9 mouse cellular contexts compared by ENCODE assay signal in the genomic region with DNA sequence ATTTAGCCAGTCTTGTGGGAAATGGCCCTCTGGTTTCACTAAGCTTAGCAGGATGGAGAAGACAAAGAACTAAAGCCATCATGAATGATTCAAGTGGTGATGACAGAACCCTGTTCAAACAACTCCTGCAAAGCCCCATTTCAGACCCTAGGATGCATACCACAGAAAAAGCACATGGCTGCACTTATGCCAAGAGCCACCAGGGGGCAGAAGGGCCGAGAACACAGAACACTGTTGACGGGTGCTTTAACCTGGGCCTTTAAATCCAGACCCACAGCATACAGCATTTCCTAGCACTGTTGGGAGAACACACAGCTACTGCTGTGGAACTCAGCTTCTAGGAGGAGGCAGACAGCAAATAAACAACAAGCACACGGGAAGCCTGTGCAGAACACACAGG. TPM values are rescaled to one million over a fixed set of nuclear protein-coding genes. Genes with fewer than 3 reads are reported as not detected.
DNase-seq lines count a peak whose midpoint lies in the region; ATAC-seq and TF ChIP-seq lines count a peak whose summit lies in the region.
"Had no signal": no experiment of that assay in that cellular context is flagged by ENCODE, and none has a peak within 500 bp of the region (broad histone marks: within the 10 kb centered on the region; RNA-seq: fewer than 3 reads in every experiment).

No protein-coding gene starts in this region.

- ATAC-seq in heart, embryonic 12.5 days (ENCODE audit: insufficient number of reproducible peaks, low FRiP score): peak; percentile 59; the same call in 1 of the 2 replicates
- peak; percentile 49 for ATAC-seq in lung, postnatal 0 days

- no peak for TF ChIP-seq EP300 in lung, postnatal 0 days (IDR thresholded peaks at IDR 0.05)

- H3K27ac ChIP-seq in cortical plate, adult 2 months (ENCODE audit: insufficient read depth, low read length): no peak overlapping the region
- no peak overlapping the region for H3K27ac ChIP-seq in heart, embryonic 12.5 days (ENCODE audit: poor library complexity, severe bottlenecking)
- no peak overlapping the region for H3K27ac ChIP-seq in lung, postnatal 0 days (ENCODE audit: low read length)
- H3K27ac ChIP-seq: neural tube, embryonic 13.5 days had no signal

- peak; percentile 64 for TF ChIP-seq CTCF in cortical plate, adult 2 months (IDR thresholded peaks at IDR 0.05; ENCODE audit: extremely low read depth, insufficient read depth, low read length)
- peak; percentile 82 for TF ChIP-seq CTCF in lung, postnatal 0 days (IDR thresholded peaks at IDR 0.05)

- no peaks in the 10 kb centered on the region for H3K9me3 ChIP-seq in heart, embryonic 12.5 days (replicated peaks)
- H3K9me3 ChIP-seq in lung, postnatal 0 days (ENCODE audit: low read length): no peaks in the 10 kb centered on the region
- H3K9me3 ChIP-seq: neural tube, embryonic 13.5 days had no signal

- H3K4me3 ChIP-seq in cortical plate, adult 2 months (ENCODE audit: insufficient read depth, low read length): no peak overlapping the region
- no peak overlapping the region for H3K4me3 ChIP-seq in heart, embryonic 12.5 days
- H3K4me3 ChIP-seq in lung, postnatal 0 days (ENCODE audit: low read depth, low read length): no peak overlapping the region
- H3K4me3 ChIP-seq: neural tube, embryonic 13.5 days had no signal

- no peaks in the 10 kb centered on the region for H3K27me3 ChIP-seq in heart, embryonic 12.5 days (replicated peaks)
- no peaks in the 10 kb centered on the region for H3K27me3 ChIP-seq in lung, postnatal 0 days (replicated peaks; ENCODE audit: insufficient read depth, low read length)
- H3K27me3 ChIP-seq: neural tube, embryonic 13.5 days had no signal

- TF ChIP-seq POLR2A in cortical plate, adult 2 months (IDR thresholded peaks at IDR 0.05; ENCODE audit: extremely low read depth, insufficient read depth, low read length): no peak

- no peaks in the 10 kb centered on the region for H3K4me1 ChIP-seq in cortical plate, adult 2 months (ENCODE audit: control insufficient read depth, insufficient read depth, low read length)
- no peaks in the 10 kb centered on the region for H3K4me1 ChIP-seq in heart, embryonic 12.5 days (replicated peaks)
- H3K4me1 ChIP-seq in lung, postnatal 0 days (ENCODE audit: insufficient read depth, low read depth, low read length): no peaks in the 10 kb centered on the region
- H3K4me1 ChIP-seq: neural tube, embryonic 13.5 days had no signal

- 22% methylated on average over 3 of the region's 3 CpGs for WGBS in heart, embryonic 12.5 days
- WGBS in lung, postnatal 0 days: 27% methylated on average over 3 of the region's 3 CpGs

- H3K4me2 ChIP-seq in heart, embryonic 12.5 days: no peak overlapping the region
- H3K4me2 ChIP-seq in lung, postnatal 0 days (replicated peaks; ENCODE audit: low read depth, low read length): no peak overlapping the region
- H3K4me2 ChIP-seq: neural tube, embryonic 13.5 days had no signal

- peaks cover 75% of the 10 kb centered on the region for H3K36me3 ChIP-seq in heart, embryonic 12.5 days
- H3K36me3 ChIP-seq in lung, postnatal 0 days (ENCODE audit: insufficient read depth, low read length): peaks cover 38% of the 10 kb centered on the region

- no peak overlapping the region for H3K9ac ChIP-seq in heart, embryonic 12.5 days
- no peak overlapping the region for H3K9ac ChIP-seq in lung, postnatal 0 days (replicated peaks; ENCODE audit: low read depth)
- H3K9ac ChIP-seq: neural tube, embryonic 13.5 days had no signal

- peak; percentile 36 for DNase-seq in ovary, postnatal 14 days (ENCODE audit: low spot score)
- no peak for DNase-seq in ovary, postnatal 10 days (ENCODE audit: low spot score)
- DNase-seq in adrenal gland, adult 18-20 months (ENCODE audit: low spot score in 2 of 2): peak; percentile 41 to 49
- DNase-seq in layer of hippocampus, adult 8-10 months (ENCODE audit: low spot score in 2 of 2): peak; percentile 33 to 49
- DNase-seq in lung, postnatal 0 days (ENCODE audit: low spot score): peak; percentile 56
- peak; percentile 28 to 36 for DNase-seq in spleen, postnatal 36 days (ENCODE audit: low spot score in 2 of 2)

RNA-seq across cellular contexts. Expression of gene Kctd3, which starts 27.6 kb away (rescaled TPM):
- total RNA-seq in adrenal gland, adult 18-20 months (2021): 10 to 100 TPM; 26.3 to 26.9 TPM
- 87.2 and 91.9 TPM in 2 replicates for polyA plus RNA-seq in cortical plate, adult 2 months (2012; rRNA removed)
- polyA plus RNA-seq in heart, embryonic 12.5 days (2016; fragmentation: Nextera tagmentation; extraction: Ambion mirVana): 28.0 and 28.7 TPM in 2 replicates
- total RNA-seq in layer of hippocampus, adult 8-10 months (2022): 10 to 100 TPM; 71.9 to 99.6 (median 91.4) TPM
- 19.3 and 22.5 TPM in 2 replicates for polyA plus RNA-seq in lung, postnatal 0 days (2015; fragmentation: Nextera tagmentation; extraction: Ambion mirVana)
